In the genomic region with DNA sequence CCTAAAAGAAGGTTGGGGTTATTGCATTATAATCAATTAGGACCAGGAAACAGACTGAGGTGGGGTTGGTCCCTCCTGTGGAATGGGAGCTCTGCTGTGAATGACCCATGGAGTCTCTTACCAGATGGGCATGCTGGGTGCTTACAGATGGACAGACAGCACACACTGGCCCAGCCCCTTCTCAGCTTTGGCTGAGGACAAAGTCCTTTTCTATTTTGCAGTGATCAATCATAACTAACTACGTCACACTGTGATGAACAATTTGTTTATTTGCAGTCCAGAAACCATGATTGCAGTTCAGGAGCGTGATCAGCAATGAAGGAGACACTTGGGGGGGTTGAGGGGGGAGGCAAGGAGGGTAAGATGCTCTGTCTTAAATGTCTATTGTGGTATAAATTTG, we compare ENCODE assay signal across 26 mouse cellular contexts. TPM values are rescaled to one million over a fixed set of nuclear protein-coding genes. Genes with fewer than 3 reads are reported as not detected.
A peak's percentile ranks its signal among the peaks of the same experiment; 100 is the strongest.
DNase-seq lines count a peak whose midpoint lies in the region; ATAC-seq and TF ChIP-seq lines count a peak whose summit lies in the region.
"Had no signal": no experiment of that assay in that cellular context is flagged by ENCODE, and none has a peak within 500 bp of the region (broad histone marks: within the 10 kb centered on the region; RNA-seq: fewer than 3 reads in every experiment).

No protein-coding gene starts in this region.

- WGBS in heart, embryonic 10.5 days = 69% methylated on average over 2 of the region's 2 CpGs
- 11% methylated on average over 2 of the region's 2 CpGs for whole genome bisulfite sequencing in liver, adult 2 months
- 55% methylated on average over 2 of the region's 2 CpGs for WGBS in liver, postnatal 0 days (ENCODE audit: insufficient replicate concordance)
- WGBS in liver, embryonic 12.5 days (ENCODE audit: insufficient replicate concordance) = 48% methylated on average over 2 of the region's 2 CpGs

- peak; percentile 68 for DNase-seq in heart, adult 11 months
- DNase-seq in heart, embryonic 10.5 days (ENCODE audit: low spot score) = no peak
- peak; percentile 92 for DNase-seq in liver, adult 2 months (ENCODE audit: extremely low read depth, low read depth, low spot score)
- DNase-seq in liver = no peak
- DNase-seq in liver, postnatal 0 days = peak; percentile 25
- DNase-seq: adrenal gland, adult 2 months; adrenal gland, adult 8-10 months; adrenal gland, postnatal 10 days; adrenal gland, postnatal 14 days; adrenal gland, postnatal 25 days; adrenal gland, postnatal 36 days; B cell, adult 2 months; cerebellum, adult 11 months; cerebellum, adult 11-12 months; cerebellum, adult 18-20 months had no signal

- 0 out of 2 replicates have a peak, but pooled peaks have one; percentile 22 for TF ChIP-seq EP300 in liver, postnatal 0 days (IDR thresholded peaks at IDR 0.05; ENCODE audit: low read depth)

- no peak for TF ChIP-seq POLR2A in liver, adult 2 months (IDR thresholded peaks at IDR 0.05; ENCODE audit: extremely low read depth, insufficient read depth, low read length)

- H3K36me3 ChIP-seq in heart, embryonic 10.5 days = no peaks in the 10 kb centered on the region
- no peaks in the 10 kb centered on the region for H3K36me3 ChIP-seq in liver, adult 2 months (ENCODE audit: control insufficient read depth, insufficient read depth, low read length)
- no peaks in the 10 kb centered on the region for H3K36me3 ChIP-seq in liver, postnatal 0 days (replicated peaks; ENCODE audit: insufficient read depth, low read length)
- H3K36me3 ChIP-seq in liver, embryonic 12.5 days = no peaks in the 10 kb centered on the region
- H3K36me3 ChIP-seq: G1E had no signal

- ATAC-seq in liver, postnatal 0 days = peak; percentile 95
- ATAC-seq in liver, embryonic 12.5 days = no peak
- ATAC-seq: activated CD4-positive, CD25-positive, alpha-beta regulatory T cell, adult 4 months; CD4-positive, CD25-positive, alpha-beta regulatory T cell, adult 4 months; Patski had no signal

- H3K27me3 ChIP-seq in heart, embryonic 10.5 days (ENCODE audit: insufficient read depth, poor library complexity, severe bottlenecking) = no peaks in the 10 kb centered on the region
- no peaks in the 10 kb centered on the region for H3K27me3 ChIP-seq in liver, adult 2 months (ENCODE audit: control insufficient read depth, insufficient read depth, low read length)
- H3K27me3 ChIP-seq in liver, postnatal 0 days (ENCODE audit: insufficient read depth, low read length) = no peaks in the 10 kb centered on the region
- no peaks in the 10 kb centered on the region for H3K27me3 ChIP-seq in liver, embryonic 12.5 days (replicated peaks)
- H3K27me3 ChIP-seq: CH12.LX had no signal

- no peak for TF ChIP-seq CTCF in liver, adult 2 months (IDR thresholded peaks at IDR 0.05; ENCODE audit: low read depth, low read length)
- no peak for TF ChIP-seq CTCF in liver, postnatal 0 days (IDR thresholded peaks at IDR 0.05; ENCODE audit: low read depth)

- H3K27ac ChIP-seq in heart, embryonic 10.5 days = no peak overlapping the region
- H3K27ac ChIP-seq in liver, adult 2 months (replicated peaks; ENCODE audit: insufficient read depth, low read depth, low read length) = peak overlapping the region; percentile 65
- H3K27ac ChIP-seq in liver, postnatal 0 days (ENCODE audit: low read depth) = no peak overlapping the region
- H3K27ac ChIP-seq in liver, embryonic 12.5 days = no peak overlapping the region

- no peaks in the 10 kb centered on the region for H3K9me3 ChIP-seq in heart, embryonic 10.5 days
- H3K9me3 ChIP-seq in liver, postnatal 0 days (ENCODE audit: low read length) = no peaks in the 10 kb centered on the region
- H3K9me3 ChIP-seq in liver, embryonic 12.5 days (replicated peaks) = no peaks in the 10 kb centered on the region

- no peak overlapping the region for H3K4me3 ChIP-seq in heart, embryonic 10.5 days
- no peak overlapping the region for H3K4me3 ChIP-seq in liver, adult 2 months (ENCODE audit: insufficient read depth, low read depth, low read length)
- no peak overlapping the region for H3K4me3 ChIP-seq in liver, postnatal 0 days (ENCODE audit: low read depth, low read length)
- no peak overlapping the region for H3K4me3 ChIP-seq in liver, embryonic 12.5 days

- no peak overlapping the region for H3K9ac ChIP-seq in liver, adult 2 months (ENCODE audit: low read depth, low read length)
- no peak overlapping the region for H3K9ac ChIP-seq in liver, postnatal 0 days (replicated peaks)
- no peak overlapping the region for H3K9ac ChIP-seq in liver, embryonic 12.5 days

- H3K4me1 ChIP-seq in heart, embryonic 10.5 days = no peaks in the 10 kb centered on the region
- H3K4me1 ChIP-seq in liver, adult 2 months (ENCODE audit: control insufficient read depth, insufficient read depth, low read length) = peaks cover 5% of the 10 kb centered on the region; the same call in 1 of the 2 replicates
- H3K4me1 ChIP-seq in liver, postnatal 0 days (ENCODE audit: insufficient read depth) = no peaks in the 10 kb centered on the region
- no peaks in the 10 kb centered on the region; the same call in 1 of the 2 replicates for H3K4me1 ChIP-seq in liver, embryonic 12.5 days

- H3K4me2 ChIP-seq in liver, postnatal 0 days (ENCODE audit: low read depth, low read length) = no peak overlapping the region
- no peak overlapping the region for H3K4me2 ChIP-seq in liver, embryonic 12.5 days

- H3K79me2 ChIP-seq in liver, adult 2 months (ENCODE audit: control insufficient read depth, insufficient read depth, low read length) = no peaks in the 10 kb centered on the region

RNA-seq across cellular contexts. Expression of gene Ccdc172, which starts 43.2 kb away (rescaled TPM):
- not detected in 2 replicates for polyA plus RNA-seq in heart, embryonic 10.5 days (2016; fragmentation: Nextera tagmentation; extraction: Ambion mirVana)
- total RNA-seq in liver, adult 2 months (2014; rRNA removed) = not detected in 2 replicates
- polyA plus RNA-seq in liver, adult 2 months (2012; rRNA removed) = not detected in 2 replicates
- not detected in 2 replicates for polyA plus RNA-seq in liver, postnatal 0 days (2015; fragmentation: Nextera tagmentation; extraction: Ambion mirVana)
- polyA plus RNA-seq in liver, embryonic 12.5 days (2016; fragmentation: Nextera tagmentation; extraction: Ambion mirVana) = not detected in 2 replicates
- total RNA-seq: adrenal gland, adult 18-20 months; adrenal gland, adult 2 months; adrenal gland, adult 8-10 months; adrenal gland, postnatal 10 days; adrenal gland, postnatal 14 days; adrenal gland, postnatal 25 days; adrenal gland, postnatal 36 days; adrenal gland, postnatal 4 days; CH12.LX; G1E; MEL had no signal
- polyA plus RNA-seq: activated CD4-positive, CD25-positive, alpha-beta regulatory T cell, adult 4 months; adrenal gland, adult 2 months; brain, embryonic 14.5 days; C2C12; CD4-positive, CD25-positive, alpha-beta regulatory T cell, adult 4 months; G1E; Patski had no signal

Comparison
In these comparisons a context has a peak if more than half of its experiments do, and no peak if none do; other contexts are left out.
1. DNase-seq: peak in heart, adult 11 months (single experiment), liver, adult 2 months (single experiment) and liver, postnatal 0 days (single experiment); none in heart, embryonic 10.5 days (single experiment) and liver (single experiment).